Mouse (Mus musculus) liver, postnatal 0 days (tissue): ENCODE data around the gene Cfap161. TPM values are rescaled to one million over a fixed set of nuclear protein-coding genes. Genes with fewer than 3 reads are reported as not detected.

Experiments
- ATAC-seq: fragments of 200-750 bp; cut with Nextera tagmentation; 2 replicates; pipeline ENCODE4 v1.8.0; 2017; ENCODE audit warnings: mild to moderate bottlenecking, moderate library complexity
- DNase-seq: peaks from one replicate; pipeline ENCODE4 v3.0.0-alpha.2; 2016
- H3K27ac ChIP-seq: fragments of 300-500 bp; sonication (generic); 2 replicates; pipeline ENCODE4 v1.5.1; 2014; ENCODE audit warnings: antibody characterized with exemption, moderate library complexity, mild to moderate bottlenecking, low read depth
- H3K27me3 ChIP-seq: fragments of 300-500 bp; sonication (generic); 2 replicates; pipeline ENCODE4 v1.6.1; 2014; ENCODE audit warnings: low read length, control low read depth, mixed read lengths; ENCODE audit not compliant: insufficient read depth
- H3K36me3 ChIP-seq: fragments of 300-500 bp; sonication (generic); replicated peaks from 2 replicates; pipeline ENCODE4 v1.6.1; 2014; ENCODE audit warnings: mild to moderate bottlenecking, control low read depth, low read length, moderate library complexity, mixed read lengths; ENCODE audit not compliant: insufficient read depth
- H3K4me1 ChIP-seq: fragments of 300-500 bp; sonication (generic); 2 replicates; pipeline ENCODE4 v1.6.1; 2014; ENCODE audit warnings: antibody characterized with exemption, mild to moderate bottlenecking, control low read depth; ENCODE audit not compliant: insufficient read depth
- H3K4me2 ChIP-seq: fragments of 300-500 bp; sonication (generic); 2 replicates; pipeline ENCODE4 v1.6.1; 2014; ENCODE audit warnings: low read depth, mild to moderate bottlenecking, low read length, moderate library complexity, mixed read lengths
- H3K4me3 ChIP-seq: fragments of 300-500 bp; sonication (generic); 2 replicates; pipeline ENCODE4 v1.5.1; 2014; ENCODE audit warnings: low read depth, low read length
- H3K9ac ChIP-seq: fragments of 300-500 bp; sonication (generic); replicated peaks from 2 replicates; pipeline ENCODE4 v1.6.1; 2014; ENCODE audit warnings: mild to moderate bottlenecking, moderate library complexity
- H3K9me3 ChIP-seq: fragments of 300-500 bp; sonication (generic); 2 replicates; pipeline ENCODE4 v1.6.1; 2016; ENCODE audit warnings: mild to moderate bottlenecking, control low read depth, low read length, mixed read lengths
- CTCF ChIP-seq: sonication (generic); IDR thresholded peaks from 2 replicates; pipeline ENCODE4 v1.5.1; 2016; ENCODE audit warnings: antibody characterized with exemption, low read depth
- EP300 ChIP-seq: IDR thresholded peaks from 2 replicates; pipeline ENCODE4 v1.6.1; 2016; ENCODE audit warnings: antibody characterized with exemption, low read depth, mild to moderate bottlenecking
- WGBS: fragments of 180-500 bp; shearing (Covaris S2); extraction: QIAGEN DNeasy Blood & Tissue Kit; methylation state at CpG from one replicate; pipeline ENCODE4 v1.1.7; 2014; ENCODE audit not compliant: insufficient replicate concordance; 5-methylcytosine and 5-hydroxymethylcytosine counted together
- polyA plus RNA-seq: library from polyadenylated mRNA; unstranded; fragments of >200 nt; fragmentation: Nextera tagmentation; extraction: Ambion mirVana; gene quantifications from 2 replicates; pipeline ENCODE4 v1.2.1, GENCODE M21; 2015

Cfap161 gene
- polyA plus RNA-seq, 1 experiment from 2014 or later: not detected

- WGBS: 67% methylated on average over 8 of the region's 8 CpGs
- Histone ChIP-seq H3K9me3 (no peaks in the 10 kb centered on the region), H3K4me1 (no peaks in the 10 kb centered on the region), H3K27me3 (no peaks in the 10 kb centered on the region), H3K4me2 (no peak overlapping the region), H3K27ac (no peak overlapping the region), H3K9ac (no peak overlapping the region), H3K4me3 (no peak overlapping the region), H3K36me3 (no peaks in the 10 kb centered on the region)
- no peak for DNase-seq
- no peak for ATAC-seq
- TF ChIP-seq EP300: no peak
- no peak for TF ChIP-seq CTCF
These were observed 48.5 kb downstream of the Cfap161 start for GRCm38 (mm10) chr7:83746107-83746687.

GRCm38 (mm10) chr7:83745413-83746106, 49.1 kb downstream of the Cfap161 start, which contains the start of gene Il16:
TSS of gene Il16 (minus strand) at chr7:83745726.
- ATAC-seq (no peak), DNase-seq (peak; percentile 10)
- Histone ChIP-seq H3K4me3 (no peak within 1 kb of the TSS), H3K9ac (no peak within 1 kb of the TSS), H3K9me3 (no peaks in the 10 kb centered on the region), H3K27me3 (no peaks in the 10 kb centered on the region), H3K4me1 (no peaks in the 10 kb centered on the region), H3K4me2 (no peak within 1 kb of the TSS), H3K36me3 (no peaks in the 10 kb centered on the region), H3K27ac (no peak within 1 kb of the TSS)
- TF ChIP-seq CTCF: no peak
- no peak for TF ChIP-seq EP300
- WGBS: 46% methylated on average over 20 of the region's 20 CpGs

GRCm38 (mm10) chr7:83745065-83745412, 49.6 kb downstream of the Cfap161 start:
- Histone ChIP-seq H3K9me3 (no peaks in the 10 kb centered on the region), H3K4me1 (no peaks in the 10 kb centered on the region), H3K36me3 (no peaks in the 10 kb centered on the region), H3K9ac (no peak overlapping the region), H3K4me2 (no peak overlapping the region), H3K4me3 (no peak overlapping the region), H3K27ac (no peak overlapping the region), H3K27me3 (no peaks in the 10 kb centered on the region)
- no peak for ATAC-seq
- TF ChIP-seq EP300 (no peak), CTCF (no peak)
- WGBS: 76% methylated on average over 9 of the region's 9 CpGs
- no peak for DNase-seq

- no peak overlapping the region for H3K4me2 ChIP-seq
- WGBS: 80% methylated on average over 4 of the region's 4 CpGs
- DNase-seq (no peak), ATAC-seq (no peak)
- no peaks in the 10 kb centered on the region for H3K36me3 ChIP-seq
- H3K27ac ChIP-seq: no peak overlapping the region
- H3K4me1 ChIP-seq: no peaks in the 10 kb centered on the region
- TF ChIP-seq CTCF (no peak), EP300 (no peak)
- H3K9me3 ChIP-seq: no peaks in the 10 kb centered on the region
- no peak overlapping the region for H3K9ac ChIP-seq
- H3K4me3 ChIP-seq: no peak overlapping the region
- H3K27me3 ChIP-seq: no peaks in the 10 kb centered on the region
These were observed 50.4 kb downstream of the Cfap161 start for GRCm38 (mm10) chr7:83744250-83744649.

- TF ChIP-seq EP300 (no peak), CTCF (no peak)
These were observed 52.0 kb downstream of the Cfap161 start for GRCm38 (mm10) chr7:83742690-83743089.

GRCm38 (mm10) chr7:83742026-83742425, 52.7 kb downstream of the Cfap161 start:
- Histone ChIP-seq H3K9ac (no peak overlapping the region), H3K4me2 (no peak overlapping the region), H3K36me3 (no peaks in the 10 kb centered on the region), H3K9me3 (no peaks in the 10 kb centered on the region), H3K27ac (no peak overlapping the region), H3K4me1 (no peaks in the 10 kb centered on the region), H3K27me3 (no peaks in the 10 kb centered on the region), H3K4me3 (no peak overlapping the region)
- ATAC-seq (no peak), DNase-seq (no peak)
- TF ChIP-seq EP300: no peak
- WGBS: 53% methylated on average over 2 of the region's 2 CpGs

More at GRCm38 (mm10) chr7:83742690-83743089, 52.0 kb downstream of the Cfap161 start:
- no peak overlapping the region for H3K27ac ChIP-seq
- no peak overlapping the region for H3K4me3 ChIP-seq
- H3K9me3 ChIP-seq: no peaks in the 10 kb centered on the region
- no peak for ATAC-seq
- DNase-seq: peak; percentile 6
- no peaks in the 10 kb centered on the region for H3K36me3 ChIP-seq
- no peak overlapping the region for H3K9ac ChIP-seq
- 35% methylated on average over 3 of the region's 3 CpGs for WGBS
- no peak overlapping the region for H3K4me2 ChIP-seq
- no peaks in the 10 kb centered on the region for H3K4me1 ChIP-seq
- H3K27me3 ChIP-seq: no peaks in the 10 kb centered on the region
